Mouse (Mus musculus) skeletal muscle tissue, adult 2 months (tissue): ENCODE results near the gene Fos.

ENCODE experiments used
- DNase-seq: peaks from one replicate; pipeline ENCODE4 v3.0.0-alpha.2; 2012; ENCODE audit warnings: low read depth, low spot score

The Fos gene

GRCm38 (mm10) chr12:85487545-85488141, 14.0 kb downstream of the Fos start:
- DNase-seq = no peak

GRCm38 (mm10) chr12:85489232-85489886, 15.7 kb downstream of the Fos start:
- peak; percentile 66 for DNase-seq

GRCm38 (mm10) chr12:85490096-85490820, 16.6 kb downstream of the Fos start:
- DNase-seq = no peak

GRCm38 (mm10) chr12:85490991-85491390, 17.3 kb downstream of the Fos start:
- no peak for DNase-seq

GRCm38 (mm10) chr12:85492084-85492645, 18.5 kb downstream of the Fos start:
- DNase-seq = peak; percentile 65

- DNase-seq = no peak
Measured at GRCm38 (mm10) chr12:85496336-85496735, 22.6 kb downstream of the Fos start.

GRCm38 (mm10) chr12:85496755-85497154, 23.1 kb downstream of the Fos start:
- DNase-seq = peak; percentile 63

GRCm38 (mm10) chr12:85497310-85498135, 23.8 kb downstream of the Fos start:
- peak; percentile 72 for DNase-seq

GRCm38 (mm10) chr12:85499001-85499400, 25.3 kb downstream of the Fos start:
- no peak for DNase-seq

GRCm38 (mm10) chr12:85502682-85503081, 29.0 kb downstream of the Fos start:
- DNase-seq = no peak

- DNase-seq = no peak
Measured at GRCm38 (mm10) chr12:85508235-85508634, 34.5 kb downstream of the Fos start.

GRCm38 (mm10) chr12:85510013-85510412, 36.3 kb downstream of the Fos start:
- no peak for DNase-seq

GRCm38 (mm10) chr12:85513789-85514447, 40.2 kb downstream of the Fos start:
- no peak for DNase-seq

GRCm38 (mm10) chr12:85514958-85515357, 41.3 kb downstream of the Fos start:
- no peak for DNase-seq

- no peak for DNase-seq
Measured at GRCm38 (mm10) chr12:85515865-85516264, 42.2 kb downstream of the Fos start.

- no peak for DNase-seq
Measured at GRCm38 (mm10) chr12:85517339-85517738, 43.6 kb downstream of the Fos start.

- DNase-seq = no peak
Measured at GRCm38 (mm10) chr12:85518009-85518408, 44.3 kb downstream of the Fos start.

GRCm38 (mm10) chr12:85519553-85519952, 45.9 kb downstream of the Fos start:
- no peak for DNase-seq

GRCm38 (mm10) chr12:85521101-85521500, 47.4 kb downstream of the Fos start:
- DNase-seq = no peak

GRCm38 (mm10) chr12:85521673-85522072, 48.0 kb downstream of the Fos start:
- DNase-seq = peak; percentile 31
